ENCODE assay signal across 19 mouse cellular contexts in the genomic region with DNA sequence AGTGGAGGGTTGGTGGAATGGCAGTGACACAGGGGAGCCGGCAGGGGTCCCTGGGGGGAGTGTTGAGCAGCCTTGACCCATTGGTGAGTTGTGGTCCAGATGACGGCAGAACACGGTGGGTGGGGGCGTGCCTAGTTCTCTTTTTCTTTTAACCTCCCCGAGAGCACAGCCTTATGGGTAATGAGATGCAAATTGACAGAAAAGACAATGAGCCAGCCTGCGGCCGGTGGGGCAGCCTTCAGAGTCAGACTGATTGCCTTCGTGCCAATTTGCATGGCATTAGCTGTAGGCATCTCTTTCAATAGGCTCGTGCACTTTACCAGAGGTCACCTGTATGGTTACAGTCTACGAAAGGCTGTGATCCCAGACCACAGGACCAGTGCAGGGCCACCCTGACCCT. TPM values are rescaled to one million over a fixed set of nuclear protein-coding genes. Genes with fewer than 3 reads are reported as not detected.
DNase-seq lines count a peak whose midpoint lies in the region; ATAC-seq and TF ChIP-seq lines count a peak whose summit lies in the region.
"Had no signal": no experiment of that assay in that cellular context is flagged by ENCODE, and none has a peak within 500 bp of the region (broad histone marks: within the 10 kb centered on the region; RNA-seq: fewer than 3 reads in every experiment).

No protein-coding gene starts in this region.

- H3K4me3 ChIP-seq in hindbrain, embryonic 10.5 days = no peak overlapping the region
- H3K4me3 ChIP-seq in hindbrain, postnatal 0 days (ENCODE audit: low read length) = no peak overlapping the region
- H3K4me3 ChIP-seq in neural tube, embryonic 12.5 days = no peak overlapping the region
- no peak overlapping the region for H3K4me3 ChIP-seq in neural tube, embryonic 15.5 days (replicated peaks)
- no peak overlapping the region for H3K4me3 ChIP-seq in forebrain, embryonic 14.5 days (ENCODE audit: low read depth, low read length)
- H3K4me3 ChIP-seq: embryonic facial prominence, embryonic 12.5 days; heart, embryonic 13.5 days; intestine, embryonic 15.5 days; kidney, embryonic 15.5 days; liver, embryonic 12.5 days; lung, embryonic 15.5 days had no signal

- no peaks in the 10 kb centered on the region for H3K36me3 ChIP-seq in hindbrain, embryonic 10.5 days
- H3K36me3 ChIP-seq in hindbrain, postnatal 0 days (ENCODE audit: insufficient read depth, low read length) = no peaks in the 10 kb centered on the region
- H3K36me3 ChIP-seq in neural tube, embryonic 12.5 days = no peaks in the 10 kb centered on the region
- H3K36me3 ChIP-seq in neural tube, embryonic 15.5 days = no peaks in the 10 kb centered on the region
- H3K36me3 ChIP-seq in forebrain, embryonic 14.5 days (ENCODE audit: control insufficient read depth, insufficient read depth, low read length) = no peaks in the 10 kb centered on the region
- H3K36me3 ChIP-seq: embryonic facial prominence, embryonic 12.5 days; heart, embryonic 13.5 days; intestine, embryonic 15.5 days; kidney, embryonic 15.5 days; liver, embryonic 12.5 days; lung, embryonic 15.5 days had no signal

- peak overlapping the region; percentile 40; the same call in 1 of the 2 replicates for H3K27ac ChIP-seq in hindbrain, embryonic 10.5 days
- no peak overlapping the region for H3K27ac ChIP-seq in hindbrain, postnatal 0 days
- peak overlapping the region; percentile 50; the same call in 1 of the 2 replicates for H3K27ac ChIP-seq in neural tube, embryonic 12.5 days
- no peak overlapping the region for H3K27ac ChIP-seq in neural tube, embryonic 15.5 days (replicated peaks)
- H3K27ac ChIP-seq in forebrain, embryonic 14.5 days (ENCODE audit: low read depth, low read length) = peak overlapping the region; percentile 86; the same call in 1 of the 2 replicates
- H3K27ac ChIP-seq: embryonic facial prominence, embryonic 12.5 days; heart, embryonic 13.5 days; intestine, embryonic 15.5 days; kidney, embryonic 15.5 days; liver, embryonic 12.5 days; lung, embryonic 15.5 days; macrophage had no signal

- H3K4me1 ChIP-seq in hindbrain, embryonic 10.5 days (replicated peaks) = peaks cover 50% of the 10 kb centered on the region
- H3K4me1 ChIP-seq in hindbrain, postnatal 0 days (ENCODE audit: insufficient read depth, low read length) = peaks cover 18% of the 10 kb centered on the region
- peaks cover 39% of the 10 kb centered on the region for H3K4me1 ChIP-seq in neural tube, embryonic 12.5 days
- peaks cover 54% of the 10 kb centered on the region for H3K4me1 ChIP-seq in neural tube, embryonic 15.5 days
- peaks cover 33% of the 10 kb centered on the region for H3K4me1 ChIP-seq in forebrain, embryonic 14.5 days (ENCODE audit: control insufficient read depth, insufficient read depth, low read length)
- H3K4me1 ChIP-seq: intestine, embryonic 15.5 days; kidney, embryonic 15.5 days; lung, embryonic 15.5 days had no signal

- no peak for ATAC-seq in hindbrain, postnatal 0 days
- peak; percentile 57 for ATAC-seq in neural tube, embryonic 12.5 days (ENCODE audit: low FRiP score, low read depth)
- no peak for ATAC-seq in neural tube, embryonic 15.5 days (ENCODE audit: low FRiP score)
- ATAC-seq in forebrain, embryonic 14.5 days = peak; percentile 33
- no peak for ATAC-seq in erythroid progenitor cell, adult 5-6 weeks (replicated peaks; ENCODE audit: low FRiP score, poor library complexity, severe bottlenecking)
- no peak for ATAC-seq in CD4-positive, CD25-positive, alpha-beta regulatory T cell, adult 4 months
- ATAC-seq: liver, embryonic 12.5 days had no signal

- H3K9ac ChIP-seq in hindbrain, postnatal 0 days (replicated peaks; ENCODE audit: low read length) = no peak overlapping the region
- H3K9ac ChIP-seq in neural tube, embryonic 12.5 days = no peak overlapping the region
- H3K9ac ChIP-seq in neural tube, embryonic 15.5 days (replicated peaks) = no peak overlapping the region
- no peak overlapping the region for H3K9ac ChIP-seq in forebrain, embryonic 14.5 days (ENCODE audit: low read length)
- H3K9ac ChIP-seq: embryonic facial prominence, embryonic 12.5 days; heart, embryonic 13.5 days; intestine, embryonic 15.5 days; kidney, embryonic 15.5 days; liver, embryonic 12.5 days; lung, embryonic 15.5 days had no signal

- H3K9me3 ChIP-seq in hindbrain, embryonic 10.5 days = no peaks in the 10 kb centered on the region
- no peaks in the 10 kb centered on the region for H3K9me3 ChIP-seq in hindbrain, postnatal 0 days (ENCODE audit: low read length)
- no peaks in the 10 kb centered on the region for H3K9me3 ChIP-seq in neural tube, embryonic 12.5 days
- no peaks in the 10 kb centered on the region for H3K9me3 ChIP-seq in neural tube, embryonic 15.5 days (replicated peaks)
- H3K9me3 ChIP-seq in forebrain, embryonic 14.5 days (replicated peaks; ENCODE audit: control insufficient read depth, low read length) = no peaks in the 10 kb centered on the region
- H3K9me3 ChIP-seq: embryonic facial prominence, embryonic 12.5 days; heart, embryonic 13.5 days; intestine, embryonic 15.5 days; kidney, embryonic 15.5 days; liver, embryonic 12.5 days; lung, embryonic 15.5 days had no signal

- H3K4me2 ChIP-seq in hindbrain, postnatal 0 days (ENCODE audit: low read depth, low read length) = no peak overlapping the region
- peak overlapping the region; percentile 13 for H3K4me2 ChIP-seq in neural tube, embryonic 12.5 days (replicated peaks)
- no peak overlapping the region for H3K4me2 ChIP-seq in neural tube, embryonic 15.5 days
- no peak overlapping the region for H3K4me2 ChIP-seq in forebrain, embryonic 14.5 days (ENCODE audit: low read length)
- H3K4me2 ChIP-seq: embryonic facial prominence, embryonic 12.5 days; heart, embryonic 13.5 days; intestine, embryonic 15.5 days; kidney, embryonic 15.5 days; liver, embryonic 12.5 days; lung, embryonic 15.5 days had no signal

- H3K27me3 ChIP-seq in hindbrain, embryonic 10.5 days (ENCODE audit: insufficient read depth, poor library complexity, severe bottlenecking) = 0 out of 2 replicates have a peak, but pooled peaks cover 17% of the 10 kb centered on the region
- no peaks in the 10 kb centered on the region for H3K27me3 ChIP-seq in hindbrain, postnatal 0 days (ENCODE audit: insufficient read depth, low read length)
- H3K27me3 ChIP-seq in neural tube, embryonic 12.5 days (replicated peaks) = no peaks in the 10 kb centered on the region
- H3K27me3 ChIP-seq in neural tube, embryonic 15.5 days (replicated peaks) = no peaks in the 10 kb centered on the region
- H3K27me3 ChIP-seq in forebrain, embryonic 14.5 days (replicated peaks; ENCODE audit: control insufficient read depth, insufficient read depth, low read length) = no peaks in the 10 kb centered on the region
- H3K27me3 ChIP-seq: intestine, embryonic 15.5 days; lung, embryonic 15.5 days had no signal

- no peak for DNase-seq in hindbrain, embryonic 10.5 days (ENCODE audit: low spot score)
- no peak for DNase-seq in hindbrain, postnatal 0 days (ENCODE audit: low spot score)
- DNase-seq in forebrain, embryonic 14.5 days (ENCODE audit: low spot score) = peak; percentile 76
- DNase-seq in adrenal gland, adult 18-20 months (ENCODE audit: low spot score in 2 of 2) = no peak
- DNase-seq: adrenal gland, adult 8-10 months; cerebellum, adult 8-10 months; heart, postnatal 36 days; thymus, adult 18-20 months had no signal

- WGBS in hindbrain, embryonic 10.5 days = 47% methylated on average over 10 of the region's 10 CpGs
- 25% methylated on average over 10 of the region's 10 CpGs for WGBS in hindbrain, postnatal 0 days
- 21% methylated on average over 10 of the region's 10 CpGs for WGBS in neural tube, embryonic 12.5 days
- 17% methylated on average over 10 of the region's 10 CpGs for WGBS in neural tube, embryonic 15.5 days
- WGBS in forebrain, embryonic 14.5 days = 7% methylated on average over 10 of the region's 10 CpGs

- TF ChIP-seq CTCF in hindbrain, postnatal 0 days (IDR thresholded peaks at IDR 0.05; ENCODE audit: low read depth) = no peak

RNA-seq across cellular contexts. Expression of gene Tmem115, which starts 47.7 kb away (rescaled TPM):
- 36.5 and 44.8 TPM in 2 replicates for polyA plus RNA-seq in hindbrain, embryonic 10.5 days (2016; fragmentation: Nextera tagmentation; extraction: Ambion mirVana)
- total RNA-seq in hindbrain, postnatal 0 days (2014; rRNA removed) = 72.6 and 78.4 TPM in 2 replicates
- polyA plus RNA-seq in hindbrain, postnatal 0 days (2015; fragmentation: Nextera tagmentation; extraction: Ambion mirVana) = 51.6 and 52.3 TPM in 2 replicates
- 46.7 and 48.4 TPM in 2 replicates for polyA plus RNA-seq in neural tube, embryonic 12.5 days (2016; fragmentation: Nextera tagmentation; extraction: Ambion mirVana)
- polyA plus RNA-seq in neural tube, embryonic 15.5 days (2015; fragmentation: Nextera tagmentation; extraction: Ambion mirVana) = 45.7 and 46.1 TPM in 2 replicates
- polyA plus RNA-seq in forebrain, embryonic 14.5 days (2014; fragmentation: Nextera tagmentation; extraction: Ambion mirVana) = 44.4 and 53.4 TPM in 2 replicates
- total RNA-seq in erythroid progenitor cell, adult 5-6 weeks (2015; ENCODE audit: low replicate concordance) = 0.72 and 3.8 TPM in 2 replicates
- total RNA-seq in erythroid progenitor cell, adult 5-6 weeks (2017; ENCODE audit: low replicate concordance) = 2.6 and 8.4 TPM in 2 replicates
- 10 to 100 TPM; 40.0 to 49.5 TPM for total RNA-seq in adrenal gland, adult 18-20 months (2021)
- polyA plus RNA-seq in CD4-positive, CD25-positive, alpha-beta regulatory T cell, adult 4 months (2017; shearing (Covaris generic)) = 10 to 100 TPM; 19.7 to 28.0 TPM

RNA-seq across cellular contexts. Expression of gene Cyb561d2, which starts 55.9 kb away (rescaled TPM):
- 25.1 and 25.9 TPM in 2 replicates for polyA plus RNA-seq in hindbrain, embryonic 10.5 days (2016; fragmentation: Nextera tagmentation; extraction: Ambion mirVana)
- 56.5 and 69.3 TPM in 2 replicates for total RNA-seq in hindbrain, postnatal 0 days (2014; rRNA removed)
- 52.9 and 53.5 TPM in 2 replicates for polyA plus RNA-seq in hindbrain, postnatal 0 days (2015; fragmentation: Nextera tagmentation; extraction: Ambion mirVana)
- 24.2 and 25.4 TPM in 2 replicates for polyA plus RNA-seq in neural tube, embryonic 12.5 days (2016; fragmentation: Nextera tagmentation; extraction: Ambion mirVana)
- polyA plus RNA-seq in neural tube, embryonic 15.5 days (2015; fragmentation: Nextera tagmentation; extraction: Ambion mirVana) = 46.9 and 53.9 TPM in 2 replicates
- 33.1 and 38.0 TPM in 2 replicates for polyA plus RNA-seq in forebrain, embryonic 14.5 days (2014; fragmentation: Nextera tagmentation; extraction: Ambion mirVana)
- not detected in 2 replicates for total RNA-seq in erythroid progenitor cell, adult 5-6 weeks (2015; ENCODE audit: low replicate concordance)
- 1.8 and 2.9 TPM in 2 replicates for total RNA-seq in erythroid progenitor cell, adult 5-6 weeks (2017; ENCODE audit: low replicate concordance)
- 10 to 100 TPM; 12.8 to 20.2 TPM for total RNA-seq in adrenal gland, adult 18-20 months (2021)
- polyA plus RNA-seq in CD4-positive, CD25-positive, alpha-beta regulatory T cell, adult 4 months (2017; shearing (Covaris generic)) = 10 to 100 TPM; 67.6 to 79.7 TPM

RNA-seq across cellular contexts. Expression of gene Nprl2, which starts 55.9 kb away (rescaled TPM):
- 39.2 and 45.7 TPM in 2 replicates for polyA plus RNA-seq in hindbrain, embryonic 10.5 days (2016; fragmentation: Nextera tagmentation; extraction: Ambion mirVana)
- total RNA-seq in hindbrain, postnatal 0 days (2014; rRNA removed) = 58.6 and 70.5 TPM in 2 replicates
- 53.0 and 54.6 TPM in 2 replicates for polyA plus RNA-seq in hindbrain, postnatal 0 days (2015; fragmentation: Nextera tagmentation; extraction: Ambion mirVana)
- polyA plus RNA-seq in neural tube, embryonic 12.5 days (2016; fragmentation: Nextera tagmentation; extraction: Ambion mirVana) = 52.6 and 55.2 TPM in 2 replicates
- 67.5 and 77.9 TPM in 2 replicates for polyA plus RNA-seq in neural tube, embryonic 15.5 days (2015; fragmentation: Nextera tagmentation; extraction: Ambion mirVana)
- polyA plus RNA-seq in forebrain, embryonic 14.5 days (2014; fragmentation: Nextera tagmentation; extraction: Ambion mirVana) = 83.2 and 83.8 TPM in 2 replicates
- total RNA-seq in erythroid progenitor cell, adult 5-6 weeks (2015; ENCODE audit: low replicate concordance) = 1.4 and 31.4 TPM in 2 replicates
- 1.1 and 1.2 TPM in 2 replicates for total RNA-seq in erythroid progenitor cell, adult 5-6 weeks (2017; ENCODE audit: low replicate concordance)
- total RNA-seq in adrenal gland, adult 18-20 months (2021) = 10 to 100 TPM; 25.8 to 30.9 TPM
- polyA plus RNA-seq in CD4-positive, CD25-positive, alpha-beta regulatory T cell, adult 4 months (2017; shearing (Covaris generic)) = 10 to 100 TPM; 54.1 to 59.0 TPM

Comparison
In these comparisons a context has a peak if more than half of its experiments do, and no peak if none do; other contexts are left out.
1. H3K27ac ChIP-seq: peak in hindbrain, embryonic 10.5 days (single experiment), neural tube, embryonic 12.5 days (single experiment) and forebrain, embryonic 14.5 days (single experiment); none in hindbrain, postnatal 0 days (single experiment) and neural tube, embryonic 15.5 days (single experiment).
2. ATAC-seq: peak in neural tube, embryonic 12.5 days (single experiment) and forebrain, embryonic 14.5 days (single experiment); none in hindbrain, postnatal 0 days (single experiment), neural tube, embryonic 15.5 days (single experiment), erythroid progenitor cell, adult 5-6 weeks (single experiment) and CD4-positive, CD25-positive, alpha-beta regulatory T cell, adult 4 months (single experiment).